Mouse (Mus musculus): ENCODE measurements at regions not wholly inside any gene's neighbourhood (a gene's known extent, or its start where the extent isn't known, plus 50 kb on each side); places are given as distances from the start of the nearest gene placed in this dataset.
A peak's percentile ranks its signal among the peaks of the same experiment; 100 is the strongest.

DNA sequence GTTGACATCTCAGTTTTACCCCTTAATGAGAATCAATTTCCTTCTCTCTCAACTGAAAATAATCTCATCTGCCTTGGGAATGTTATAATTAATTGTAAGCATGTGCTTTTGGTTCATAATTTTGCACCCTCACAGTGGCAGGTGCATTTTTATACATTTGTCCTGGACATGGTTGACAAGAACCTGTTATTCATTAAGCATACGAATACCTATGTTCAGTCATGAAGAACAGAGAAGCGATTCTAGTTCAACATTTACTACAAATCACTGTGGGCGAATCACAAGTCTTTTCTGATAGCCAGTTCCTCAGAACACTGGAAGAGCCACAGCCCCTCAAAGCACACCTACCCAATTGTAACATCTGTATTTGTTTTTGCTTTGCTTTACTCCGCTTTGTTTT is 487.3 kb upstream of the Cblb start:
- no peak for DNase-seq
- Histone ChIP-seq H3K27me3 (ENCODE audit: control insufficient read depth, insufficient read depth, low read length) (no peaks in the 10 kb centered on the region), H3K4me1 (ENCODE audit: control insufficient read depth, insufficient read depth, low read length) (no peaks in the 10 kb centered on the region), H3K4me3 (replicated peaks; ENCODE audit: low read depth, low read length) (no peak overlapping the region), H3K9ac (replicated peaks; ENCODE audit: low read length) (no peak overlapping the region), H3K27ac (replicated peaks; ENCODE audit: low read depth, low read length) (no peak overlapping the region), H3K36me3 (ENCODE audit: control insufficient read depth, insufficient read depth, low read length) (no peaks in the 10 kb centered on the region), H3K4me2 (ENCODE audit: low read length) (no peak overlapping the region), H3K9me3 (ENCODE audit: control insufficient read depth, low read length) (no peaks in the 10 kb centered on the region)
- ATAC-seq (ENCODE audit: low FRiP score, low TSS enrichment), result no peak
- 90% methylated on average over 4 of the region's 4 CpGs for WGBS

DNA sequence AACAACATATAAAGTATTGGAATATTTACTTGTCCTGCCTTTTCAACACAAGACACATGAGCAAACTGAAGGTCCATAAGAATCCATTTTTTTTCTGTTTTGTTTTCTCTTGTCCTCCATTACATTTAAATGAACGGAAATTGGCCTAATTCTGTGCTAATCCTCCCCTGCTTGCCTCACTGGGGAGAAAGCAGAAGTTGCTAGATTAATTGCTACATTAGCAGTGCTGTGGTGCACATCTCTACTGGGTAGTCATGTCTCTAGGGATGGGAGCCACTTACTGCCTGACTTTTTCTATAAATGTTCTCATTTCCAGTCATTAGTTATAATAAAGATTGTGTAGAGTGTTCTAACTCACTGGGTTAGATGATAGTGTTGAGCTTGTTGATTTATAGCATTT is 484.0 kb upstream of the Cblb start:
- Histone ChIP-seq H3K4me3 (replicated peaks; ENCODE audit: low read depth, low read length) (no peak overlapping the region), H3K27ac (replicated peaks; ENCODE audit: low read depth, low read length) (no peak overlapping the region), H3K9me3 (ENCODE audit: control insufficient read depth, low read length) (no peaks in the 10 kb centered on the region), H3K4me1 (ENCODE audit: control insufficient read depth, insufficient read depth, low read length) (no peaks in the 10 kb centered on the region), H3K4me2 (ENCODE audit: low read length) (no peak overlapping the region), H3K27me3 (ENCODE audit: control insufficient read depth, insufficient read depth, low read length) (no peaks in the 10 kb centered on the region), H3K36me3 (ENCODE audit: control insufficient read depth, insufficient read depth, low read length) (no peaks in the 10 kb centered on the region), H3K9ac (replicated peaks; ENCODE audit: low read length) (no peak overlapping the region)
- ATAC-seq (ENCODE audit: low FRiP score, low TSS enrichment) (no peak), DNase-seq (no peak)
- 72% methylated on average over 1 of the region's 1 CpGs for WGBS

DNA sequence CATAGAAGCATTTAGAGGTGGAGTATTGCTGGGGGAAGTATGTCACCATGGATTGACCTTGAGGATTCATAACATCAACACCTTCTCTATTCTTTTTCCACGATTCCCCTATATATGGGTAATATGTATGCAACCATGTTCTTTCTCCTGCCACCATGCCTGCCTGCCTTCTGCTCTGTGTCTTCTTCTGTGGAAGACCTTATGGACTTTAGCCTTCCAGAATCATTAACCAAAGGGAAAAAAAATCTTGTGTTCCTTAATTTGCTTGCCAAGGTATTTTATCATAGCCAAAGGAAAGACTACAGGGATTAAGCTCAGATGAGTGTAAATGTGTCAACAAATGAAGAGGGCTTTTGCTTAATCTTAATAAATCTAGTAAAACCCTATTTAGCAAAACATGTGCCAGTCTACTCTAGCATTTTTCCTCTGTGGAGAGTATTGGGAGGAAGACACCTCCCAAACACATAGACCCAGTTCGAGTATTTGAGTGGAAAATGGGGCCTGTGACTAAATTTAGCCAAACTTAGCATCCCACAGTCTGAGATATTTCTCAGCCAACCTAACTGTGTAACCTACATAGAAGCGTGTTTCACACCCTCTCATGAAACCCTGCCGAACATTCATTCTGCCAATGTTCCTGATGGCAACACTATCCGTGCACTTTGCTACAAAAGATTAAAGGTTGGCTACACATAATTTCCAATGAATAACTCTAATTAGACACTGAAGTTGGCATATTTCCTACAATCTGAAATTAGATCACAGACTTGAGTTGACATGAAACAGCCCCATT is 468.0 kb upstream of the Cblb start:
- Histone ChIP-seq H3K9ac (replicated peaks; ENCODE audit: low read length) (no peak overlapping the region), H3K4me3 (replicated peaks; ENCODE audit: low read depth, low read length) (no peak overlapping the region), H3K36me3 (ENCODE audit: control insufficient read depth, insufficient read depth, low read length) (no peaks in the 10 kb centered on the region), H3K27me3 (ENCODE audit: control insufficient read depth, insufficient read depth, low read length) (no peaks in the 10 kb centered on the region), H3K4me1 (ENCODE audit: control insufficient read depth, insufficient read depth, low read length) (no peaks in the 10 kb centered on the region), H3K9me3 (ENCODE audit: control insufficient read depth, low read length) (no peaks in the 10 kb centered on the region), H3K4me2 (ENCODE audit: low read length) (no peak overlapping the region), H3K27ac (replicated peaks; ENCODE audit: low read depth, low read length) (no peak overlapping the region)
- DNase-seq (no peak), ATAC-seq (ENCODE audit: low FRiP score, low TSS enrichment) (no peak)
- 84% methylated on average over 5 of the region's 5 CpGs for WGBS

DNA sequence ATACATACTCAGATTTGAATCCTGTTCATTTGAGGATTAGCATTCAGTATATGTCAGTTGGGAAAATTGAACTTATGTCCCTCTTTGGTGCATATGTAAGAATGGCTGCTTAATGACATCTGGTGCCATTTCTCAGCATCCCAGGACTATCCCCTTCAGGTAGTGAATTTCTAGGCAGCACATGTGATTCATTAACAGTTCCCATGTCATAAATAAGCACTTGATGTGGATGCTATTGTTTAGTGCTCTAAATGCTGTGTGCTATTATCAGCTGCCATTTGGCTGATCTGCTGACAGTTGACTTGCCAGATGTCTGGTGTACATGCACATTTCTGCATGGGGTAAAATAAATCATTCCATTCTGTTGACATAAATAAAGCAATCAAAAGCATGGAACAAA is 467.0 kb upstream of the Cblb start:
- Histone ChIP-seq H3K4me1 (ENCODE audit: control insufficient read depth, insufficient read depth, low read length) (no peaks in the 10 kb centered on the region), H3K9ac (replicated peaks; ENCODE audit: low read length) (no peak overlapping the region), H3K4me3 (replicated peaks; ENCODE audit: low read depth, low read length) (no peak overlapping the region), H3K27ac (replicated peaks; ENCODE audit: low read depth, low read length) (no peak overlapping the region), H3K36me3 (ENCODE audit: control insufficient read depth, insufficient read depth, low read length) (no peaks in the 10 kb centered on the region), H3K4me2 (ENCODE audit: low read length) (no peak overlapping the region), H3K27me3 (ENCODE audit: control insufficient read depth, insufficient read depth, low read length) (no peaks in the 10 kb centered on the region), H3K9me3 (ENCODE audit: control insufficient read depth, low read length) (no peaks in the 10 kb centered on the region)
- DNase-seq, result no peak
- no peak for ATAC-seq (ENCODE audit: low FRiP score, low TSS enrichment)

DNA sequence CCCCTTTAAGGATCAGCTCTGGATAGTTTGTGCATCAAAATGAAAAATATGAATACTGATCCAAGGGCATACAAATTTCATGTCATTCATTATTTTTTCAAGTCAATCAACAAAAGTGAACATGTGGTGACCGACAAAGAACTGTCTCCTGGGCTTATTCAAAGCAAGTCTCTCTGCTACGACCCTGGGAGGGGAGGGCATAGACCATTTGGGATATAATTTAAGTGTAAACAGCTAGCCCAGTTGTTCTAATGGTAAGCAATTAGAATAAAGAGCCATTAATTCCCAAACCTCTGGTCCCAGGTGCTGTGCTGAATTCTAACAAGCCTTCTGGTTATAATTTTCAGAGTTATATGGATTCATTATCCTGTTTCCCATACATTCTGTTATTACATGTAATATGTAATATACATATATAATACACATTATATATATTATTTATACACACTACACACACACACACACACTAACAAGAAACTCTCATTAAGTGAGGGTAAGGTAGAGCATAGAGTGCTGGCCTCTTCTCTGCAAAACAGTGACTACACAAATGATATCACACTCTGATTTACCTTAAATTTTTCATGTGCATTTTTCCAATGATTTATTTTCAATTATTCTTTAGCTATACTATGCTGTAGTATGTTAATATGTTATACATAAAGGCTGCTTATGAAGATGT is 453.0 kb upstream of the Cblb start:
- WGBS, result 28% methylated on average over 2 of the region's 2 CpGs
- DNase-seq (no peak), ATAC-seq (ENCODE audit: low FRiP score, low TSS enrichment) (no peak)
- Histone ChIP-seq H3K4me1 (ENCODE audit: control insufficient read depth, insufficient read depth, low read length) (no peaks in the 10 kb centered on the region), H3K4me2 (ENCODE audit: low read length) (no peak overlapping the region), H3K4me3 (replicated peaks; ENCODE audit: low read depth, low read length) (no peak overlapping the region), H3K9ac (replicated peaks; ENCODE audit: low read length) (no peak overlapping the region), H3K9me3 (ENCODE audit: control insufficient read depth, low read length) (no peaks in the 10 kb centered on the region), H3K27me3 (ENCODE audit: control insufficient read depth, insufficient read depth, low read length) (no peaks in the 10 kb centered on the region), H3K27ac (replicated peaks; ENCODE audit: low read depth, low read length) (no peak overlapping the region), H3K36me3 (ENCODE audit: control insufficient read depth, insufficient read depth, low read length) (no peaks in the 10 kb centered on the region)

DNA sequence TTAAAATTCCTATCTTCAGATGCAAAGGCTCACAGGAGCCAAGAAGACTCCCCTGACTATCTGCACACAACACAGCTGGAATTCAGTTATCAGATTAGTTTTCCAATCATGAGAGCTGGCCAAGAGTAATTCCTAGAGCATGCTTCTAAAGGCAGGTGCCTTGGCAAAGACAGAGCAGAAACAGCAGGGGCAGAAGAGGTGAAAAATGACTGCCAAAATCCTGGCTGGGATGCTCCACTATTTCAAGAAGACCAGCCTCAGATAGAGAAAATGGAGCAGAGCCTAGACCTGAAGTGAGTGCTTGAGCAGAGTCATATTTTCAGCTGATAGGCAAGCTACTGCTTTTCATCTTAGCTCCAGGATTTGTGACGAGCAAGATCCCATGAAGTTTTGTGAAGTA is 450.5 kb upstream of the Cblb start:
- DNase-seq (no peak), ATAC-seq (ENCODE audit: low FRiP score, low TSS enrichment) (no peak)
- Histone ChIP-seq H3K27ac (replicated peaks; ENCODE audit: low read depth, low read length) (no peak overlapping the region), H3K4me2 (ENCODE audit: low read length) (no peak overlapping the region), H3K4me1 (ENCODE audit: control insufficient read depth, insufficient read depth, low read length) (no peaks in the 10 kb centered on the region), H3K36me3 (ENCODE audit: control insufficient read depth, insufficient read depth, low read length) (no peaks in the 10 kb centered on the region), H3K27me3 (ENCODE audit: control insufficient read depth, insufficient read depth, low read length) (no peaks in the 10 kb centered on the region), H3K4me3 (replicated peaks; ENCODE audit: low read depth, low read length) (no peak overlapping the region), H3K9me3 (ENCODE audit: control insufficient read depth, low read length) (no peaks in the 10 kb centered on the region), H3K9ac (replicated peaks; ENCODE audit: low read length) (no peak overlapping the region)
- WGBS, result 75% methylated on average over 1 of the region's 1 CpGs

DNA sequence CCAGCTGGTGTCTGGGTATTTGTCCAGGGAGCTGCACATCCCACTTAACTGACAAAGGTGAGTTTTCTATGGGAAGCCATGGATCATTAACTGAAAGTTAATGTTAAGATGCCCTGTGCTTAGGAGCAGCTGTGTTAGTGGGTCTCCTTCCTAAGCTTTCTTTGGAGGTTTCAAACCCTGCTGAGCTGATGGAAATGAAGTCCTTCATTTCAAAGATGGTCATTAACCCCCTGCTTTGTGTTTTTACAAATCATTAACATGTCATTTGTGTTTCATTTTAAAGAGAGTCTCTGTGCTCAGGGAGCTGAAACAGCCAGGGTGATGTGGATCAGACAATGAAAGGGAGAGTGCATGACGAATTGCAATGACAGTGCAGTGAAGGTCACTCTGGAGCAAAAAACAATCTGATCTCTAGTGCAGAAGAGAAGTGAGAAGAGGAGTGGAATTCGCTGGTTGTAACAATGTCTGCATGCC is 441.1 kb upstream of the Cblb start:
- 3% methylated on average over 2 of the region's 2 CpGs for WGBS
- H3K9me3 ChIP-seq (ENCODE audit: control insufficient read depth, low read length), result no peaks in the 10 kb centered on the region
- DNase-seq, result peak; percentile 50
- no peak overlapping the region for H3K9ac ChIP-seq (replicated peaks; ENCODE audit: low read length)
- no peak overlapping the region for H3K4me2 ChIP-seq (ENCODE audit: low read length)
- peak; percentile 81 for ATAC-seq (ENCODE audit: low FRiP score, low TSS enrichment)
- H3K27me3 ChIP-seq (ENCODE audit: control insufficient read depth, insufficient read depth, low read length), result no peaks in the 10 kb centered on the region
- no peak overlapping the region for H3K4me3 ChIP-seq (replicated peaks; ENCODE audit: low read depth, low read length)
- H3K27ac ChIP-seq (replicated peaks; ENCODE audit: low read depth, low read length), result 0 out of 2 replicates have a peak overlapping the region, but pooled peaks have one; percentile 49
- H3K4me1 ChIP-seq (ENCODE audit: control insufficient read depth, insufficient read depth, low read length), result peaks cover 12% of the 10 kb centered on the region
- no peaks in the 10 kb centered on the region for H3K36me3 ChIP-seq (ENCODE audit: control insufficient read depth, insufficient read depth, low read length)

DNA sequence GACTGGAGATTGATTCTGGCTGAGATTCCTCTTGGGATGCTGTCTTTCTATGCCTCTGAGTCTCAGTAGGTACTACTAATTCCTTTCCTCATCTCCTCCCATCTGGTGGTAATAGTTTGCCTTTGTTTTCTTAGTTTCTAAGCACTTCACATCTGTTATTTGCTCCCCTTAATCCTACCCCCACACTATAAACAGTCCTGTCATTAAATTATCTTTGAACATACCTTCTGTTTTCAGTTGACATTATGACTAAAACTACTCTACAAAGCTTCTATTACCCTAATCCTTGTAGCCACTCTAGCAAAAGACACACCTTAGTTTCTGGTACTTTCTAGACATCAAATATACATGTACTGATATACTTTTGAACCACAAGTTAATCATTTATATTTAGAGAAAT is 413.4 kb upstream of the Cblb start:
- Histone ChIP-seq H3K27ac (replicated peaks; ENCODE audit: low read depth, low read length) (no peak overlapping the region), H3K36me3 (ENCODE audit: control insufficient read depth, insufficient read depth, low read length) (no peaks in the 10 kb centered on the region), H3K4me1 (ENCODE audit: control insufficient read depth, insufficient read depth, low read length) (no peaks in the 10 kb centered on the region), H3K4me3 (replicated peaks; ENCODE audit: low read depth, low read length) (no peak overlapping the region), H3K27me3 (ENCODE audit: control insufficient read depth, insufficient read depth, low read length) (no peaks in the 10 kb centered on the region), H3K9me3 (ENCODE audit: control insufficient read depth, low read length) (no peaks in the 10 kb centered on the region), H3K4me2 (ENCODE audit: low read length) (no peak overlapping the region), H3K9ac (replicated peaks; ENCODE audit: low read length) (no peak overlapping the region)
- DNase-seq (no peak), ATAC-seq (ENCODE audit: low FRiP score, low TSS enrichment) (no peak)

DNA sequence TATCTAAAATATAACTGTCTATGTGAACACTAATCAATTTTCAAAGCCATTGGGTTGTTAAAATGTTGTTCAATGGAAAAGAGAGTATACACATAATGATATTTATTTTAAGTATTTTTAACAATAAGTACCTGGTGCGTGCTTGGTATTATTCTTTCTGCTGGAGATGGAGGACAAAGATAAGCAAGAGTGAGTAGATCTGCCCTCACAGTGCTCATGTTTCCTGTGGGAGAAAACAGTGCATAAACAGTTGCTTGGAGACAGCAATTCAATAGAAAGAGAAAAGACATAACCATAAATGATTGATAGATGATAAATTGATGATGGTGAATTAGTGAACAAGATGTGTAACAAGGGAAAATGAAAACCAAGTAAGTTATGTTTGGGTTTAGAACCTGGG is 384.4 kb upstream of the Cblb start:
- Histone ChIP-seq H3K4me3 (replicated peaks; ENCODE audit: low read depth, low read length) (no peak overlapping the region), H3K9me3 (ENCODE audit: control insufficient read depth, low read length) (no peaks in the 10 kb centered on the region), H3K36me3 (ENCODE audit: control insufficient read depth, insufficient read depth, low read length) (no peaks in the 10 kb centered on the region), H3K27ac (replicated peaks; ENCODE audit: low read depth, low read length) (no peak overlapping the region), H3K4me1 (ENCODE audit: control insufficient read depth, insufficient read depth, low read length) (no peaks in the 10 kb centered on the region), H3K9ac (replicated peaks; ENCODE audit: low read length) (no peak overlapping the region), H3K27me3 (ENCODE audit: control insufficient read depth, insufficient read depth, low read length) (no peaks in the 10 kb centered on the region), H3K4me2 (ENCODE audit: low read length) (no peak overlapping the region)
- 88% methylated on average over 1 of the region's 1 CpGs for WGBS
- ATAC-seq (ENCODE audit: low FRiP score, low TSS enrichment) (no peak), DNase-seq (no peak)

Data from midbrain, embryonic 14.5 days (tissue).